Mouse (Mus musculus): ENCODE results near the gene Fam120a. TPM values are rescaled to one million over a fixed set of nuclear protein-coding genes. Genes with fewer than 3 reads are reported as not detected.

Fam120a gene
- polyA plus RNA-seq, 1 experiment from 2014 or later = 15.3 TPM

DNA sequence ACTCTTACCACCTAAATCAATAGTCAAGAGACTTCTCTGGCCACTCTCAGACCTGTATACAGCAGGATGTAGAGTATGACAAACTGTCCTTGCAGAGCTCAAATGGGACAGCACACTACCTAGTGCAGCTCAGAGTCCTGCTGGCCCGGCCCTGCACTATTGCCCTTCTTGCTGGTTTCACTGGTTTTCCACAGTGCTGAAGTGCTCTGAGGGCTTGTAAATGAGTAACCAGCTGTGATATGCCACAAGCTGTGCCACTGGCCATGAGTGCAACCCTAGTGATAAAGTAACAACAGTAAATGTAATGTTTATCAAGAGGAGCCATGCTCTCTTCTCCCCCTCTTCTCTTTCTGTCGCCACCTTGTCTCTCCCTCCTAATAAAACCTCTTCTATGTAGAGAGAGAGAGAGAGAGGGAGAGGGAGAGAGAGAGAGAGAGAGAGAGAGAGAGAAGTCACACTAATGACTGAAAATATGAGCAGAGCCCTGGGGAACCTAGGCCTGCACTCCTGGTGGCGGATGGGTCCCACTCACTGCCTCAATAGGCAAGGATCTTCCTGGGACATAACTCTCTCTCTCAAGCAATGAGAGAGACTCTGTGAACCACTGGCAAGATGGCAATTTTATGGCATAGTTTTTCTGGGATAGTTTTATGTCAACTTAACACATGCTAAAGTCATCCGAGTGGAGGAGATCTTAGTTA, 77.4 kb downstream of the Fam120a start:
- WGBS = 91% methylated on average over 4 of the region's 4 CpGs
- no peak for ATAC-seq (ENCODE audit: low FRiP score, low read depth)
- H3K4me3 ChIP-seq = no peak overlapping the region
- H3K4me2 ChIP-seq (replicated peaks) = no peak overlapping the region
- no peaks in the 10 kb centered on the region for H3K27me3 ChIP-seq (replicated peaks)
- no peak overlapping the region for H3K9ac ChIP-seq
- H3K4me1 ChIP-seq = no peaks in the 10 kb centered on the region
- peaks cover 70% of the 10 kb centered on the region for H3K36me3 ChIP-seq
- no peak overlapping the region for H3K27ac ChIP-seq
- no peaks in the 10 kb centered on the region for H3K9me3 ChIP-seq

DNA sequence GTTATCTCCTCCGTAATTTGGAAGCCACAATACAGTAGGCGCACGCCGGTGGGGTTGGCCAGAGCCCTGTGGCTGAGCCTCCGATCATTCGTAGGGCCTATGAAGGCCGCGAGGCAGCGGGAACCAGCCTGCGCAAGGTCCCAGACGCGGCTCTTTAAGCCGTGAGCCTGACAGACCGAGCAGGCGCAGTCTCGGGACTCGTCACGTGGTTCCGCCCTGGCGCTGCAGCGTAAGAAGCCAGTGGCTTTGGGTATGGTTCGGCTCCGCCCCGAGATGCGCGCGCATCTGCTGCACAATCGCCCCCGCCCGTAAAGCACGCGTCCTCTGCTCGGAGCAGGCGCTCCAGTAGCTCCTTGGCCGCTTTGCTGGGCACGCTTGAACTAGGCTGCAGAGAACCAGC, 89.3 kb downstream of the Fam120a start:
- H3K4me2 ChIP-seq (replicated peaks) = peak overlapping the region; percentile 69
- ATAC-seq (ENCODE audit: low FRiP score, low read depth) = peak; percentile 99
- peak overlapping the region; percentile 76 for H3K27ac ChIP-seq
- WGBS = under 1% methylated on average over 36 of the region's 36 CpGs
- H3K9ac ChIP-seq = peak overlapping the region; percentile 70
- peaks cover 30% of the 10 kb centered on the region for H3K36me3 ChIP-seq
- H3K4me1 ChIP-seq = peaks cover 6% of the 10 kb centered on the region
- peak overlapping the region; percentile 36 for H3K4me3 ChIP-seq
- H3K9me3 ChIP-seq = no peaks in the 10 kb centered on the region
- H3K27me3 ChIP-seq (replicated peaks) = no peaks in the 10 kb centered on the region

DNA sequence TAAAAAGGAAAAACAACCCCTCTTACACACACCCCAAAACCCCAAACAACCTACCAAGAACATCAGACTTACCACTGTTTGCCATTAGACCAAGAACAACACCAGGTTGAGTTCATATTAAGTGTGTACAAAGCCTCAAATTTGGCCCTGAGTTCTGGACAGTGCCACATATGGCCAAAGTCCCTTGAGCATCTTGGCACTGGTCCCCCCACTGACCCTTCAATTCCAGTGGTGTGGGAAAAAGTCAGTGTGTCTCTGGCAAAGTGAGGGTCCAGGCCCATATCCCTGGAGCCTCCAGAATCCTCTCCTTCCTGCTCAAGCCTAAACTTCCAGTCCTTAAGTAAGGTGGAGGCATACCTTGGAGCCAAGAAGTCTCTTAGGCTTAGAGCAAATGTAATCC, 90.0 kb downstream of the Fam120a start:
- no peak for ATAC-seq (ENCODE audit: low FRiP score, low read depth)
- peak overlapping the region; percentile 69 for H3K4me2 ChIP-seq (replicated peaks)
- no peaks in the 10 kb centered on the region for H3K9me3 ChIP-seq
- peak overlapping the region; percentile 36 for H3K4me3 ChIP-seq
- no peaks in the 10 kb centered on the region for H3K27me3 ChIP-seq (replicated peaks)
- H3K4me1 ChIP-seq = peaks cover 6% of the 10 kb centered on the region
- H3K9ac ChIP-seq = peak overlapping the region; percentile 70; the same call in 1 of the 2 replicates
- 0 out of 2 replicates have a peak overlapping the region, but pooled peaks have one; percentile 76 for H3K27ac ChIP-seq
- H3K36me3 ChIP-seq = peaks cover 25% of the 10 kb centered on the region

DNA sequence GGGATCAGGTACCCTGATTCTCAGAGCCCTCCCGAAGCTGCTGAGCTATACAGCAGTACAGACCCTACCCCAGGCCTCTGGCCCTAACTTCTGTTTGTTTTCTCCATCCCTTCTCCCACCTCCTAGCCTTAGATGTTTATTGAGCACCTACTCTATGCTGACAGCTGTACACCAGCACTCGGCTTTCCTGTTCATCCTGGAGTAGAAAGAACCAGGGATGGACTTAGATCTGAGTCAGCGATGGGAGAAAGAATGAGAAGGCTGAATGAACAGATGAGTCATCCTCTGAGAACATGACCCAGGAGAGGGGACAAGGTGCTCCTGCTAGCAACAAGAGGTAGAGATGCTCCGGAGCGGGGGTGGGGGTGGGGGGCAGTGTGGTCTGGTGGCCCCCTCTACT, 95.1 kb downstream of the Fam120a start:
- no peak overlapping the region for H3K27ac ChIP-seq
- whole genome bisulfite sequencing = 87% methylated on average over 5 of the region's 5 CpGs
- H3K36me3 ChIP-seq = peaks cover 6% of the 10 kb centered on the region; the same call in 1 of the 2 replicates
- peaks cover 27% of the 10 kb centered on the region for H3K4me1 ChIP-seq
- no peaks in the 10 kb centered on the region for H3K27me3 ChIP-seq (replicated peaks)
- H3K4me2 ChIP-seq (replicated peaks) = no peak overlapping the region
- no peak for ATAC-seq (ENCODE audit: low FRiP score, low read depth)
- H3K9me3 ChIP-seq = no peaks in the 10 kb centered on the region
- no peak overlapping the region for H3K9ac ChIP-seq
- H3K4me3 ChIP-seq = no peak overlapping the region

DNA sequence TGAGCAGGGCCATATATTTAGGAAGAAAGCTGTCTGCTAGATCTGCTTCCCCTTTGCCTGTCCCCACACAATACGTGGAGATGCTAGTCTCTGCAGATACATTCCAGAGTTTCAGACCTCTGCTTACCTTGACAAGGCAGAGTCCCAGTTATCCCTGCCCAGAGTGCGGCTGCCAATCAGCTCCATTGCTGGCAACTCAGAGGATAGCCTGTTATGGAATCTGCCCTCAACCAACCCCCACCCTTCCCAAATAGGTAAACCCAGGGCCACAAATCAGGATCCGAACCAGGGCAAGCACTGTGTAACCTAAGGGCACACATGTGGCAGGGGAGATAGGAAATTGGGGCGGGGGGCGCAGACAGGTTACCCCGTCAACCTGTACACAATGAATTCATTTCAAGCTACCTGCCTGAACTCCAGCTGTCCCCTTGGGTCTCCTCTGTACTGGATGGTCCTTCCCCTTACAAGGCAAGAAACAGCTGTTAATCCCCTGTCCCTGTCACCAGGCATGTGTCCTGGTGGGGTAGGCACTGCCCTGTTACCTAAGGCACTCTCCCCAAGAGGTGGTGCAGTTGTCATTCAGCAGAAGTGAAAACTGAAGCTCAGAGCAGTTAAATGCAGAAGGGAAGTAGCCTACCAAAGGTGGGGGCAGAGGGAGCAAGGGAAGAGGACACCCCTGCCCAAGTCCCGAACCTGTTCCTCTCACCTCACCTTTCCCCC, 95.8 kb downstream of the Fam120a start:
- peaks cover 6% of the 10 kb centered on the region; the same call in 1 of the 2 replicates for H3K36me3 ChIP-seq
- no peak overlapping the region for H3K27ac ChIP-seq
- peak overlapping the region; percentile 83 for H3K4me2 ChIP-seq (replicated peaks)
- peaks cover 27% of the 10 kb centered on the region for H3K4me1 ChIP-seq
- H3K9ac ChIP-seq = peak overlapping the region; percentile 93
- no peak for ATAC-seq (ENCODE audit: low FRiP score, low read depth)
- peak overlapping the region; percentile 99 for H3K4me3 ChIP-seq
- no peaks in the 10 kb centered on the region for H3K9me3 ChIP-seq
- 72% methylated on average over 7 of the region's 7 CpGs for WGBS
- no peaks in the 10 kb centered on the region for H3K27me3 ChIP-seq (replicated peaks)

DNA sequence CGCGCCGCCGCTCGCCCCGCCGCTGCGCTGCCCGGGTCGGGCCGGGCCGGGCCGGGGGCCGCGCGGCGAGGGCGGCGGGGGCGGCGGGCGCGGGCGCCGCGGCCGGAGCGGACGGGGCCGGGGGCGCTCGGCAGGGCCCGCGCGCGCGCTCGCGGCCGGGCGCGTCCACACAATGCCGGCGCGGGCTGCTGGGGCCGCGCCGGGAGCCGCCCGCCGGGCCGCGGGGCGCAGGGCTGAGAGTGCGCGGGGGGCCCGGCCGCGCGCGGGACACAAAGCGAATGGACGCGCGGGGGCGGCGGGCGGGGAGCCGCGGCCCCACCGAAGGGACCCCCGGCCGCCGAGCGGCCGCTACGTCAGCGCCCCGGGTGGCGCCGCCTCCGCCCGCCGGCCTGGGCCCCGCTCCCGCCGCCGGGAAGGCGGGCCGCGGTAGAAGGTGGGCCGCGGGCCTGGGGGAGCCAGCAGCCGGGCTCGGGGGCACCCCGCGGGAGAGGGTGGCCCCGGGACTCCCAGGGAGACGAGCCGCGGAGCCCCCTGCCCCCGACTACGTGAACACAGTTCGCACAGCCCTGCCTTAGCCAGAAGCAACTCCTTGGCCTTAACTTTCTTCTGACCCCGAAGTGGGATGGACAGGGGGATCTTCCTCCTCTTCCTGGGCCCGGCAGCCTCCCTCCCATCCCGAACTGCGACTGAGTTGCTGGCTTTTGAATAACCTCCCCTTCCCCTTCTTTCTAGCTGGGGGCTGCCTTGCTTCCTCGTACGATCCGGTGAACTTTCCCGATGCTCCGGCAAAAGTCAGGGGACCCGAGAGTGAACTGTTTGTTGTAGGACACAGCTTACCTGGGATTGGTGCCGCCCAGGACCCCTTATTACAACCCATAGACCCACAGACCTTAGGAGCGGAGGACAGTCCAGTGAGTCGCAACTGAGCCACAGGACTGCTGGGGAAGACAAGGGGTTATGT, 96.8 kb downstream of the Fam120a start, which contains the start of gene Phf2:
Gene Phf2, minus strand, starts transcription at position 349 of the 961 bp plus-strand sequence.
- ATAC-seq (ENCODE audit: low FRiP score, low read depth) = peak; percentile 39
- Histone ChIP-seq H3K36me3 (peaks cover 4% of the 10 kb centered on the region; the same call in 1 of the 2 replicates), H3K4me1 (peaks cover 27% of the 10 kb centered on the region), H3K27me3 (replicated peaks) (no peaks in the 10 kb centered on the region), H3K9ac (peak within 1 kb of the TSS; percentile 98), H3K4me2 (replicated peaks) (peak within 1 kb of the TSS; percentile 92), H3K4me3 (peak within 1 kb of the TSS; percentile 99), H3K9me3 (no peaks in the 10 kb centered on the region), H3K27ac (peak within 1 kb of the TSS; percentile 64; the same call in 1 of the 2 replicates)
- under 1% methylated on average over 72 of the region's 117 CpGs for WGBS

DNA sequence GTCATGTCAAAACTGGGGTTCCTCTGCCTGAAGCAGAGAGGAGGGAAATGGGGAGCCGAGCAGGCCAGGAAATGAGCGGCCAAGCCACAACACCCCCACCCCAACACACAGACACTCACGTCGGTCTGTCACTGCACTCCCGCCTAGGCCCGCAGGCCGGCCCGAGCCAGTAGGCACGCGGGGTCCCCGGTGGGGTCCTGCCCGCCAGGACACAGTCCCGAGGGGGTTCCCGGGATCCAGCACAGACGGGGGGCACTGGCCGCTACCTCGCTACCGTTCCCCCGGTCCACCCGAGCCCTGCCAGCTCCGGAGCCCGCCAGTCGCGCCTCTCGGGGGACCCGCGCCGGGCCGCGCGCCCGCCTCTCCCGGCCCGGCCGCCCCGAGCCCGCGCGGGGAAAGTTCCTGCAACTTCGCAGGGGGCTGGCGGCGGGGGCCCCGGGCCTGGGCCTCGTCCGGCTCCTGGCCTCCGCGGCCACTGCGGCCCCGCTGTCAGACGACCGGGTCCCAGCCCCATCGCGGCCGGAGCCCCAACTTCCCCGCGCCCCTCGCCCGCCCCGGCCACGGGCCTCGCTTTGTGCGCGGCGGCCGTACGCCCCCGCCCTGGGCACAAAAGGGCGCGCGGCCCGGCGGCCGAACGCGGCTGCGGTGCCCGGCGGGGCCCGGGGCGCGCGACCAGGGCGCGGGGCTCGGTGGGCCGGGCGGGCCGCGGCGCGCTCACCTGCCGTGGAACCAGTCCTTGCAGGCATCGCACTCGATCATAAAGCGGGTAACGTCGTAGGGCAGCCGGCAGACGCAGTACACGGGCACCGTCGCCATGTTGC, 97.7 kb downstream of the Fam120a start:
- Histone ChIP-seq H3K4me1 (peaks cover 27% of the 10 kb centered on the region), H3K36me3 (no peaks in the 10 kb centered on the region), H3K4me3 (peak overlapping the region; percentile 99), H3K27ac (peak overlapping the region; percentile 64; the same call in 1 of the 2 replicates), H3K4me2 (replicated peaks) (peak overlapping the region; percentile 92), H3K27me3 (replicated peaks) (no peaks in the 10 kb centered on the region), H3K9me3 (no peaks in the 10 kb centered on the region), H3K9ac (peak overlapping the region; percentile 98)
- ATAC-seq (ENCODE audit: low FRiP score, low read depth) = peak; percentile 34
- 1% methylated on average over 99 of the region's 102 CpGs for WGBS

DNA sequence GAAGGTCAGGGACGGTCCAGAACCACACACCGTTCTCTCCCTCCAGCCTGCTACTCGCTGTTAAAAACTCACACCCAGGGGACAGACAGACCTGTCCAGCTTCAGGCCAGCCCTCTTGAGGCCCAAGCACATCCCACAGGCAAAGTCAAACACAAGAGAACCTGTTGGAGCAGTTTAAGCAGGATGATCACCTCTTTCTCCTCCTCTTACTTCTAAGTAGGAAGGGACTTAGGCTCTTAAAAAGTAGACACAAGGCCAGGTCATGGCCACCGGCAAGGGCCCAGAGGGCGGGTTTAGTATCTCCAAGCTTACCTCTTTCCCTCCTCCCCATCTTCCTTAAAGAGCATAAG, 98.2 kb downstream of the Fam120a start:
- WGBS = 12% methylated on average over 5 of the region's 5 CpGs
- H3K36me3 ChIP-seq = no peaks in the 10 kb centered on the region
- no peak overlapping the region for H3K27ac ChIP-seq
- peak overlapping the region; percentile 99 for H3K4me3 ChIP-seq
- no peaks in the 10 kb centered on the region for H3K27me3 ChIP-seq (replicated peaks)
- ATAC-seq (ENCODE audit: low FRiP score, low read depth) = peak; percentile 8; the same call in 1 of the 2 replicates
- H3K9me3 ChIP-seq = no peaks in the 10 kb centered on the region
- peak overlapping the region; percentile 98 for H3K9ac ChIP-seq
- peaks cover 27% of the 10 kb centered on the region for H3K4me1 ChIP-seq
- peak overlapping the region; percentile 92 for H3K4me2 ChIP-seq (replicated peaks)

DNA sequence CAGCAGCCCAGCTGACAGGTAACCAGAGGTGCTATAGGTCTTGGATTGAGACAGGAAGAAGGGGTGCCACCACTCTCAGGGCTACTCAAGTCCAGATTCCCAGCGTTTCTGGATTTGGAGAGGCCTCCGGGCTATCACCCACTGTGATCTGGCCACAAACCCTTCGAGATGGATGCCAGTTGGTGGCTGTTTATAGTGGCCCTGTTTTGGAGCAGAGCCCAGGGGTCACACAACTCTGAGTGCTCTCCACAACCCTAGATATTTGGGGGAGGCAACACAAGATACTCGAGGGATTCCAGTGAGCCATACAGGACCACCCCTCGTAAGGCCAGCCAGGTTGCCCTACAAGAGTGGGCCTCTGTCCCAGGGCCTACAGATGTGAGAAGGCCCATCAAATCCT, 98.7 kb downstream of the Fam120a start:
- Histone ChIP-seq H3K9me3 (no peaks in the 10 kb centered on the region), H3K4me1 (peaks cover 27% of the 10 kb centered on the region)
- ATAC-seq (ENCODE audit: low FRiP score, low read depth) = no peak

DNA sequence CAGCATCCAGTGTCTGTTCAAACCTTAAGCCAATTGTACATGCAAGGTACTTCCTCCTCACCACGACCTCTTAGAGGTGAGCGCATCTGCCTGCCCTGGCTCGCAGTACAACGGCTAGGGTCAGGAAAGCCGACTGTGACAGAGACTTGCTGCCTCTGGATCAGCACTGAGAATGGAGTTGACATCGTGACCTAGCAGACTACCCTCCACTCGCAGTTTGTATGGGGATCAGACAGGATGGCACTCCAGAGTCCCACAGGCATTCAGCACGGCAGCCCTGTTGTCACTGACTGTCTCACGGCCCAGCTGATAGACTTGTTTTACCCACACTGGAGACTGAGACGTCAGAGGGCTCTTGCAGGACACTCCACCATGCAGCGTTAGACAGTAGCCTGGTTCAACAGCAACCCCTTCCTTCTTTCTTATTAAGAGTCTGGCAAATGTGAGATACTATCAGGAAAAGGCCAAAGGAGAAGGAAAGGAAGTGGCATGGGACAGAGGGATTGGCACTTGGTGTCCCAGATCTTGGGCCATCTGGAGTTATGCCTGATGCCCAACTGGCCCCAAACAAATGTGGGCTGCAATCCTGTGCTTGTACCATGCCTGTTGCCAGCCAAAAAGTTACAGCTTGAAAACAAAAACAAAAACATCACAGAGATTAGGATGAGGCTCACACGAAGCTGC, 103.0 kb downstream of the Fam120a start:
- Histone ChIP-seq H3K27ac (no peak overlapping the region), H3K4me2 (replicated peaks) (no peak overlapping the region), H3K4me3 (no peak overlapping the region), H3K36me3 (peaks cover 4% of the 10 kb centered on the region; the same call in 1 of the 2 replicates), H3K4me1 (peaks cover 24% of the 10 kb centered on the region), H3K9me3 (no peaks in the 10 kb centered on the region), H3K9ac (no peak overlapping the region), H3K27me3 (replicated peaks) (no peaks in the 10 kb centered on the region)
- ATAC-seq (ENCODE audit: low FRiP score, low read depth) = no peak
- 83% methylated on average over 12 of the region's 12 CpGs for WGBS

More for the DNA sequence above, 98.7 kb downstream of the Fam120a start:
- H3K4me2 ChIP-seq (replicated peaks) = peak overlapping the region; percentile 92
- WGBS = 16% methylated on average over 5 of the region's 5 CpGs
- H3K9ac ChIP-seq = peak overlapping the region; percentile 98
- no peaks in the 10 kb centered on the region for H3K27me3 ChIP-seq (replicated peaks)
- H3K4me3 ChIP-seq = peak overlapping the region; percentile 99
- no peaks in the 10 kb centered on the region for H3K36me3 ChIP-seq
- no peak overlapping the region for H3K27ac ChIP-seq

DNA sequence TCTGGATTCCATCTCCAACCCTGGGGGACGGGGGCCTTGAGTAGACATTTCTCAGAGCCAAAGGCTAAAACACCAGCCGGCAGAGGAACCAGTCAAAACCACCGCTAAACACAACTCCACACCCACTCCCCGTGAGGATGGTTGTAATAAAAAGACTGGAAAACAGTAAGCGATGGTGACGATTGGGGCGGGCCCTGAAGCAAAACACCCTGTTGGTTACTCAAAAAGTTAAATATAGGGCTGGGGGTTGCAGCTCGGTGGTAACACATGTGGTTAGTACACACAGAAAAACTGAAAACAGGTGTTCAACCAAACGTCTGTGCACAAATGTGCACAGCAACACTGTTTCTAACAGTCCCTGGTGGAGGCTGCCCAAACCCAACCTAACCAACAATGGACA, 104.3 kb downstream of the Fam120a start:
- H3K4me3 ChIP-seq = no peak overlapping the region
- H3K9ac ChIP-seq = no peak overlapping the region
- no peak overlapping the region for H3K4me2 ChIP-seq (replicated peaks)
- H3K4me1 ChIP-seq = peaks cover 20% of the 10 kb centered on the region
- H3K27ac ChIP-seq = no peak overlapping the region
- H3K36me3 ChIP-seq = peaks cover 4% of the 10 kb centered on the region; the same call in 1 of the 2 replicates
- WGBS = 73% methylated on average over 9 of the region's 9 CpGs
- ATAC-seq (ENCODE audit: low FRiP score, low read depth) = no peak
- no peaks in the 10 kb centered on the region for H3K27me3 ChIP-seq (replicated peaks)
- no peaks in the 10 kb centered on the region for H3K9me3 ChIP-seq

Data from neural tube, embryonic 12.5 days (tissue).